Comparison of ENCODE assay signal across 17 mouse cellular contexts in genomic region chr8:114825460-114825859, GRCm38 (mm10).
"Had no signal": no experiment of that assay in that cellular context is flagged by ENCODE, and none has a peak within 500 bp of the region (broad histone marks: within the 10 kb centered on the region; RNA-seq: fewer than 3 reads in every experiment).

No protein-coding gene starts in this region.

- H3K4me1 ChIP-seq: liver, embryonic 13.5 days; midbrain, embryonic 12.5 days; midbrain, embryonic 15.5 days; neural tube, embryonic 13.5 days had no signal

- DNase-seq: kidney, adult 2 months; kidney, postnatal 25 days; layer of hippocampus, adult 9-11 months; liver, embryonic 13.5 days; lung, adult 2 months; lung, postnatal 14 days; lung, postnatal 4 days; retina, postnatal 1 day; right cerebral cortex, postnatal 25 days; spleen, adult 18-20 months; thymus, postnatal 36 days had no signal

- H3K27me3 ChIP-seq: liver, embryonic 13.5 days; midbrain, embryonic 12.5 days; midbrain, embryonic 15.5 days; neural tube, embryonic 13.5 days had no signal

- H3K36me3 ChIP-seq: liver, embryonic 13.5 days; midbrain, embryonic 12.5 days; midbrain, embryonic 15.5 days; neural tube, embryonic 13.5 days had no signal

- H3K4me3 ChIP-seq: layer of hippocampus, adult 2 months; liver, embryonic 13.5 days; midbrain, embryonic 12.5 days; midbrain, embryonic 15.5 days; neural tube, embryonic 13.5 days had no signal

- H3K9me3 ChIP-seq: liver, embryonic 13.5 days; midbrain, embryonic 12.5 days; midbrain, embryonic 15.5 days; neural tube, embryonic 13.5 days had no signal

- H3K27ac ChIP-seq: kidney, postnatal 0 days; layer of hippocampus, adult 2 months; liver, embryonic 13.5 days; midbrain, embryonic 12.5 days; midbrain, embryonic 15.5 days; neural tube, embryonic 13.5 days; stomach, postnatal 0 days had no signal

- H3K9ac ChIP-seq: liver, embryonic 13.5 days; midbrain, embryonic 12.5 days; midbrain, embryonic 15.5 days; neural tube, embryonic 13.5 days had no signal

- H3K4me2 ChIP-seq: liver, embryonic 13.5 days; midbrain, embryonic 12.5 days; midbrain, embryonic 15.5 days; neural tube, embryonic 13.5 days had no signal

- ATAC-seq: midbrain, embryonic 15.5 days had no signal
